Mouse (Mus musculus) olfactory bulb, adult 2 months (tissue): Measurements from ENCODE around the gene Wnt8b.

Experiments used
- CTCF ChIP-seq: fragments of 200-500 bp; IDR thresholded peaks from 2 replicates; pipeline ENCODE4 v1.5.1; 2012; ENCODE audit warnings: low read depth, mild to moderate bottlenecking, low read length, moderate library complexity; ENCODE audit not compliant: insufficient read depth
- POLR2A ChIP-seq: fragments of 200-500 bp; IDR thresholded peaks from 2 replicates; pipeline ENCODE4 v1.6.1; 2012; ENCODE audit warnings: mild to moderate bottlenecking, low read depth, low read length, moderate library complexity; ENCODE audit not compliant: insufficient read depth

GRCm38 (mm10) chr19:44462141-44462540, 31.1 kb upstream of the Wnt8b start:
- TF ChIP-seq CTCF (no peak), POLR2A (no peak)
